Mouse (Mus musculus): ENCODE measurements at regions not wholly inside any gene's neighbourhood (a gene's known extent, or its start where the extent isn't known, plus 50 kb on each side); places are given as distances from the start of the nearest gene placed in this dataset.
A peak's percentile ranks its signal among the peaks of the same experiment; 100 is the strongest.

DNA sequence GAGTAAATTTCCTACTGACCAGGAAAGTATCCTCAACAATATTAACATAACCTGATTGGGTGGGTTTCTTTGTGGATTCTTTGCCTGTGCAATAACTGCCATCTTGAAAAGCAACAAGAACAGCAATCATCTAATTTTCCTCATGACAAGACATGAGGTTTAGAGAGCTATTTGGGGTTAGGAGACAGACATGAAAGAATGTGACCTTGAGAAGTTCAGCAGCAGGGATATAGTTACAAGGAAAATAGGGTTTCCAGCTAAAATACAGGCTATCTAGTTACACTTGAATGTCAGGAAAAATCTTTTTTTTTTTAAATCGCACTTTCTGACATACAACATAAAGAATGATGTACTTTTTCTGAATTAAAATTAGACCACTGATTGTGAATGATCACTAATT, 83.7 kb upstream of the Lama2 start:
- DNase-seq (ENCODE audit: low read depth) = peak; percentile 24

DNA sequence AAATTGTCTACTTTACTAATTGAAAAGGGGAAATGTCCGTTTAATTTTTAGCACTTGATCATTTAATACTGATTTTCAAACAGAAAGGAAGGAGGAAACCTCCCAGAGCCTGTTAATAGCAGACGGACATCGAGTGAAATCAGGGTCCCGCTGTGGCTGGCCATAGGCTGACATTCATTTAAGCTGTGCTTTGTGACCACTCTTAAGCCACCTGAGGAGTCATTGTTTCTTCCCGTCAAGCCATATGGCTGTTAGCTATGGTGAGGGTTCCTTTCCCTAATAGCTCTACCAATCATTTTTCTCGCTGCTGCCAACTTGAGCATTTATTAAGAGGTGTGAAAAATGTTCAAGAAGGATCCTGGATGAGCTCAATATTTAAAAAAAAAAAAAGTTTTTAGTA, 78.7 kb upstream of the Lama2 start:
- DNase-seq (ENCODE audit: low read depth) = no peak

DNA sequence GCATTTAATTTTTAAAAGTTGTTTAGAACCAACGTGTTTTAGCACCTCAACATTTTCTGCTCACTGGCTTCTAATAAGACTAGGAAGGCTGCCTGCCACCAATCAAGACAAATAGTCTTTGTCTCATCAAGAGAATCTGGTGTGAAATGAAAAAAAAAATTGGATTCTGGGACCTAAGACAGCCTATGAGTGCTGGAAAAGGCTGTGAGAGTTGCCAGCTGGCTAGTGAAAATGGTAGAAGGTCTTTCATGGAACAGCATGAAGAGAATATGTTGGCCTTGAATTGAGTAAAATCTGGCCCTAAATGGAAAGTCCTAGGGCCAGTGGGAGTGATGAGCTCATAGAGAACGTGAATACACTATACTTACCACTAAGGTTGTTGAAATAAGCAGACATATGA, 61.8 kb upstream of the Lama2 start:
- no peak for DNase-seq (ENCODE audit: low read depth)

DNA sequence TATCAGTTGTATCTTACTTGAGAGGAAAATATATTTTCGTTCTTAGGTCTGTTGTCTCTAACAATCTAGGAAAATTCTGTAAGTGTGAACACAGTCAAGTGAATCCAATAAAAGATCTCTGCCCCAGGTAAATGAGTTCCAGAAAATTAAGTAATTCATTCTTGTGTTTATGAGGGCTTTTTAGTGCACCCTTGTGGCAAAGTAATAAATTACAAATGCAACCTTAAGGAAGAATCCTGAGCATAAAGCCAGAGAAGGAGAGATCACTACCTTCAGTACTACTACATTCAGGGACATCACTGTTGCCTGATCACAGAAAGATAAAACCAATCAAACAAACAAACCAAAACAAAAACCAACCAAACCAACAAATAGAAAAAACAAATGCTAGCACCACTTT, 56.0 kb upstream of the Lama2 start:
- peak; percentile 62 for DNase-seq (ENCODE audit: low read depth)

DNA sequence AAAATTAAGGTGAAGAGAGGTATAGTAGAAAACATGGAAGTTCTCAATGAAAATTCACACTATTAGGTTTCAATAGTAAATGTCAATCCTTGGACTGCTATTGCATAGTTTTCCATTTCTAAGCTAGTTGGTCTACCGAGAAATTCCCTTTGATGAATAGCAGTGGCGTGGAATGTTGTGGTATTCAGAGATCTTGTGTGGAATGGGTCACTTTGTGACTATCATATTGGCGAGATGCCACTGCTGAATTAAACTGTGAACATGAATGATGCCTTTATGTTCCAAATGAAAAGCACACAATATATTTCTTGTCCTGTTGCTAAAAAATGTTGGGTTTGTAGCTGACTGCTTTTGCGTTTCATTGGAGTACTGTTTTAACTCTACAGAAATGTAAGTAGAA, 54.8 kb upstream of the Lama2 start:
- DNase-seq (ENCODE audit: low read depth) = no peak
